Mouse (Mus musculus) liver, embryonic 14.5 days (tissue): Measurements from ENCODE around the gene Trpm4.

Experiments
- CTCF ChIP-seq: IDR thresholded peaks from 2 replicates; pipeline ENCODE4 v1.5.1; 2016; ENCODE audit warnings: antibody characterized with exemption, low read depth, control low read depth
- EP300 ChIP-seq: IDR thresholded peaks from 2 replicates; pipeline ENCODE4 v1.6.1; 2016; ENCODE audit warnings: antibody characterized with exemption, low read depth

GRCm38 (mm10) chr7:45369836-45370474 is 36.4 kb upstream of the Trpm4 start:
- no peak for TF ChIP-seq CTCF
- no peak for TF ChIP-seq EP300
